Mouse (Mus musculus) cerebellum, adult (tissue): ENCODE data around the gene Hist1h2ba.

ENCODE experiments used
- ATAC-seq: cut with Nextera tagmentation; 2 replicates; pipeline ENCODE4 v1.9.2; 2017; ENCODE audit warnings: mild to moderate bottlenecking, moderate library complexity, mixed read lengths; ENCODE audit not compliant: insufficient number of reproducible peaks, low FRiP score, low TSS enrichment

Hist1h2ba gene

DNA sequence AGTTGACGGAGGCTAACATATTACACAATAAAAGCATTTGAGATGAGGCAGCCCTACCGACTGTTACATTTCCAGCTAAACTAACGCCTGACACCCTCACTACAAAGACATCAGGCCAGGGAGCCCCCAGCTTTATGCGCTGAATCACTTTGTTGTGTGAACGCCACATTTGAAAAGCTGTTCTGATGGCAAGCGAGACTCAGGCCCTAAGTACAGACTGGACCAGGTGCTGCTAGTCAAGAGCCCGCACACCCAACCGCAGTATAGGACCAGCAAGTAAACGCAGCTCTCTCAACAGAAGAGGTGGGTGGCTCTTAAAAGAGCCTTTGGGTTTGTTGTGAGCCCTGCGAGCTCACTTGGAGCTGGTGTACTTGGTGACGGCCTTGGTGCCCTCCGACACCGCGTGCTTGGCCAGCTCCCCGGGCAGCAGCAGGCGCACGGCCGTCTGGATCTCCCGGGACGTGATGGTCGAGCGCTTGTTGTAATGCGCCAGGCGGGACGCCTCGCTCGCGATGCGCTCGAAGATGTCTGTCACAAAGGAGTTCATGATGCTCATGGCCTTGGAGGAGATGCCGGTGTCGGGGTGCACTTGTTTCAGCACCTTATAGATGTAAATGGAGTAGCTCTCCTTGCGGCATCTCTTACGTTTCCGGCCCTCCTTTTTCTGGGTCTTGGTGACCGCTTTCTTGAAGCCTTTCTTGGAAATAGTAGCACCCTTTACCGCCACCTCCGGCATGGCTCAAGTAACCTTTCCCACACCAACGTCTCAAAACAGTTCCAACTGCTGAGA lies at the start of gene Hist1h2ba:
TSS of gene Hist1h2ba (minus strand) at position 736 of the 790 bp plus-strand sequence.
- no peak for ATAC-seq

DNA sequence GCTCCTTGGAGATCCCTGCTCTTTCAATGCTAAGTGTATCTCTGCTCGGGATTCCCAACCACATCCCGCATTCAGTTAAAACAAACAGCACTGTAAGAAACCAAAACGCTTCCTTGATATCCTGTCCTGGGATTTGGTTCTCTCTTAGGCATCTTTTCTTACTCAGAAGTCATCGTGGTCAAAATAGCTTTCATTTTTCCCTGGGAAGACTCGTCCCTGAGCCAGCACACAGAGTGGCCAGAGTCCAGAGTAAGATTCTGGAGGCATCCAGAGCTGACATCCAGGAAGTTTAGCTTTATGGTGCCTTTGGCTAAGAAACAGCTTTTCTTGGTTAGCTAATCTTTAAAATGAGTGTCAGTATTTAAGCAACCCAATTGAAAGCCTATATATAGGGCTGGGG lies 38.3 kb upstream of the Hist1h2ba start:
- no peak for ATAC-seq

DNA sequence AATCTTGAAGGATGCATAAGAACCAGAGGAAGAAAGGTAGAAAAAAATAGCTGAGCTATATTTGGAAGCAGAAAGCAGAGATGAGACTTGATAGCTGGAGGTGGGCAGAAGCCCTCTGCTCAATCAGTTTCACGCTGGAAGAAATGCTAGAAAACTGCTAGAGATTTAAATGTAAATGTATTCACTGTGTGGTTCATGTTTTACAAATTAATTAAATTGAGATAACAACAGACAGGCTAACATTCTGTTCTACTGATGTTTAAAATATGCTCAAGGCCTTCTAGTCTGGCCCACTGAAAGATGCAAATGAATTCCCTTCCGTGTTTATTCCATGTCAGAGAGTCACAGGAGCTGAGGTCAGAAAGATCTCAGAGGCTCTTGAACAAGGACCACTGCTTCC lies 37.9 kb upstream of the Hist1h2ba start:
- no peak for ATAC-seq

DNA sequence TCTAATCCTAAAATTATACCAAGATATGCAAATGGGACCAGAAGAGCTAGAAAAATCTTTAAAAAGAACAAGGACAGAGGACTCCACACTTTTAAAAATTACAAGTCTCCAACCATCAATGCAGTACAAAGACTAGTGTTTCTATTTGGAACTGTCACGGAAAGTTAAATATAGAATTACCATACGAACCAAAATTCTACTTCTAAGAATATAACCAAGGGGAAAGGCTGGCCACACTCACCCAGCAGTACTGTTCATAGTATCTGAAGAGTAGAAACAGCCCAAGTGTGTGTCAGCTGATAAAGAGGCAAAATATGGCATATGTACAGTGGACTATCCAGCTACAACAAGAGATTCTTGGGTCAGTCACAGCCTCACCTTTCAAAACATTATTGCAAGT lies 31.0 kb upstream of the Hist1h2ba start:
- ATAC-seq: no peak

DNA sequence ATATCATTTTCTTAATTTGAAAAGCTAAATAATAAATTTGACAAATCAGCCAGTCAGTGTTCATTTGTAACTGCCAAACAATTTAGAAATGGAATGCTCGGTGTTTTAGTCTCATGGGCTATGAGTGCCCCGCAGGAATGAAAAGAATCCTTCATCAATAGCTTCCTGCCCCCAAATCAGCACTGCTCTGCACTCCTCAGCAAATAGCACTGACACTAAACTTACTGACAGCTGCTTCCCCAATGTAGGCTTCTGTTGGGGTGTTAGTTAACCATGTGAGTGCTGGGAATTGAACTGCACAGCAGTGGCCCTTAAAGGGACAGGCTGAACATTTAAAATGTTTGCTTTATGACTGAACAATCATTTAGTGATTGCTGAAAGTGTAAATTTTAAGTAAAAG lies 25.8 kb upstream of the Hist1h2ba start:
- no peak for ATAC-seq

DNA sequence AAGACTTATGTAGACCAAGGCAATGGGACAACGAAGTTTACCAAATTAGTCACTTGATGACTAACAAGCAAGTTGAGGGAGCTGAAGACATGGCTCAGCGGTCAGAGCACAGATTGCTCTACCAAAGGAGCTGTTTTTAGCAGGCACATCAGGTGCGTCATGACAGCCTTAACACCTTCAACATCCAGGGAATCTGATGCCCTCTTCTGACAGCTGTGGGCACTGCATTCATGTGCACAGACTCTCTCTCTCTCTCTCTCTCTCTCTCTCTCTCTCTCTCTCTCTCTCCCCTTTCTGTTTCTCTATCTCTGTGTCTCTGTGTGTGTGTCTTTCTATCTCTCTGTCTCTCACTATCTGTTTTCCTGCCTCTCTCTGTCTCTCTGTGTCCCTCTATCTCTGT lies 17.0 kb upstream of the Hist1h2ba start:
- ATAC-seq: no peak

DNA sequence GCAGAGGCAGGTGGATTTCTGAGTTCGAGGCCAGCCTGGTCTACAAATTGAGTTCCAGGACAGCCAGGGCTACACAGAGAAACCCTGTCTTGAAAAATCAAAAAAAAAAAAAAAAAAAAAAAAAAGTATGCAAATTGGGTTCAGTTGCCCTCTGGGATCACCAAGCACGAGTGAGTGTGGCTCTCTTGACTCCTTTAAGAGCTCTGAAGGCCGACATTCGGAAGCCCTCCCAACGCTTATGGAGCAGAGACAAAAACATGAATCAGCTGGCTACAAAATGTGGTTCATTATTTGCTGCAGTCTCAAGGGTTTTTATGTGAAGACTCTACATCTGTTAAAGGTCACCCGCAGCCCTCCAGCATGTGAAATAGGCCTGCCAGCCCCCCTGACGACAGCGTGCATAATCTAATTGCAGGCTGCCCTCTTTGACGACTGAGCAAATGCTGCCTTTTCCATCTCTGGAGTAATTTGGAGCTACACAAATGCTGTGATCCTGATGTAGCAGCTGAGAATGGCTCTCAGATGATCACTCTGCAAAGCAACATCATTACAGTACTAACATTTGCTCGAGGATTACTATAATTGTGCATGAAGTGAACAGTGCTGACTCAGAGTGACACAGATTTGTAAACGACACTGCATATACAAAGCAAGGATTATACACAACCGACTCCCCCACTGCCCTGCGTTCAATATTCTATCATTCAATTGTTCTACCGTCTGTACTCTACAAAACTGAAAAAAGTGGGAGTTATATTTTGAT lies 15.7 kb upstream of the Hist1h2ba start:
- no peak for ATAC-seq

DNA sequence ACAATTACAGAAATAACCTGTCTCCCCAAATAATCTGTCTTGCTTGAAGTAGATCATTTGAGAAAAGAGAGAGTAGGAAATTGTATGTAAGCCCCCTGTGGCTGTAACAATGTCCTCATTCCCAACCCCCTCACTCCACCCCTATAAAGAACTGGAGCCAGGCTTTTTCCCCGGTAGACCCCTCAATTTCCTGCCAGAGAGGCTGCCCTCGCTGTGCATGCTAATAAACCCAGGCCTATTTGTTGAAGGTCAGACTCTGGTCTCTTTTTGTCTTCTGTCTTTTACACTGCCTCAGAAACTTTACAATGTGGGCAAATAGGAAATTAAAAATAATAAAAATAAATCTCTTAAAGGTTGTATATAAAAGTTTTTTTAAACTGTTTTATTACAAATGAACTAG lies 12.3 kb upstream of the Hist1h2ba start:
- no peak for ATAC-seq

DNA sequence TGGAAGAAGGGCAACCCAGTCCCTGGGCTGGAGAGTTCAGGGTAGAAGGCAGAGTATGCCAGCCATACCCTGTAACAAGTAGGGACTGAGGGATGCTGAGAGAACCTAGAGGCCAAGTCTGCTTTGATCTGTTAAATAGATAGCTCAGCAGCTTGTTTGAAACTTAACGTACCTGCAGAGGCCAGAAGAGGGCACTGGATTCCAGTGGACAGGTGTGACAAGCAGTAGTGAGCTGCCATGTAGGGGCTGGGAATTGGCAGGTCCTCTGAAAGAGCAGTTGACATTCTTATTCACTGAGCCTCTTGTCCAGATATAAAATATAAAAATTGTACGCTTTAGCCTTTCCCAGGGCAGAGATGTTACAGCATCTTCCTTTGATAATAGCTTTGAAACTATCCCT lies 8.9 kb upstream of the Hist1h2ba start:
- ATAC-seq: no peak

DNA sequence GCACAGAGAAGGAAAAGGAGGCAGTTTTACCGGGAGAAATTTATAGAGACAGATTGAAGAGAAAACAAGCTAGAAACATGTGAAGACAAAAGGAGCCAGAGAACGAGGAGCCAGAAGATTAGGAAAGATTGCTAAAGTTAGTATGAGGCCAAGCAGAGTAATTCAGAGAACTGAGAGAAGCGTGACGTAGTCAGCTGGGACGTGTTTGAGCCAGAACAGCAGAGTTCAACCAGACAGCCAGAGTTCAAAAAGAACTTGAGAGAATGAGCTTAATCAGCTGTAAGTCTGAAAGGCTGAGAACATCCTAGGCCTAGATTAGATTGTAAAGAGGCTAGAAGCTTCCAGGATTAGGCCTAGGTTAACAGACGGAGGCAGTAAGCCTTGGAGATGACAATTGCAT lies 6.3 kb upstream of the Hist1h2ba start:
- ATAC-seq: no peak

DNA sequence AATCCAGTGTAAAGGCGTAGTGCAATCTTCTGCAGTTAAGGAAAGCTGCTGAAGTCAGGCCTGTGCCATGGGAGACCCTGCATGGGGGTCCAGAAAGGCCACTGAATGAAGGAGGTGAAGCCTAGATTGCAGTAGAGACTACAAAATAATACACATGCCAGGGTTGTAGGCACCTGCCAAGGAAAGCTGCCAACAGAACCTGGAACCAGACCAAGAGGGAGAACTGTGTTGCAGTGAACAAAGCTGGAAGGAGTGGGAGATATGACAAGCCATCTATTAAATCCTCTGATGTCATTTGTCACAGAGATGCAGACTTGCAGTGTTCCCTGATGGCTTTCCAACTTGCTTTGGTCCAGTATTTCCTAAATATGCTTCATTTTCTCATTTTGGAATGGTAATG lies 4.7 kb upstream of the Hist1h2ba start:
- ATAC-seq: no peak

DNA sequence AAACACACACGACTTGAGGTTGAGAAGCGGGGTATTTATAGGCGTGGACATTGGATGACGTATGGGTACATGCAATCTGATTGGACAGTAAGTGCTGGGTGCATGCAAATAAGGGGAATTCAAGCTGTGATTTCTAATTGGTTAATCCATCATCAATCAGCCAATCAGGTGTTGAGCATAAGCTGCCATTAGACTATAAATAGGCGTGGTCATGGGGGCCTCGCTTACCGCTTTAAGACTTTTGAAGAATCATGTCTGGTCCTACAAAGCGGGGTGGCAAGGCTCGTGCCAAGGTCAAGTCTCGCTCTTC lies 210 bp upstream of the Hist1h2ba start, which contains the start of gene Hist1h2aa:
TSS of gene Hist1h2aa (plus strand) at position 252 of the 310 bp plus-strand sequence.
- ATAC-seq: no peak

DNA sequence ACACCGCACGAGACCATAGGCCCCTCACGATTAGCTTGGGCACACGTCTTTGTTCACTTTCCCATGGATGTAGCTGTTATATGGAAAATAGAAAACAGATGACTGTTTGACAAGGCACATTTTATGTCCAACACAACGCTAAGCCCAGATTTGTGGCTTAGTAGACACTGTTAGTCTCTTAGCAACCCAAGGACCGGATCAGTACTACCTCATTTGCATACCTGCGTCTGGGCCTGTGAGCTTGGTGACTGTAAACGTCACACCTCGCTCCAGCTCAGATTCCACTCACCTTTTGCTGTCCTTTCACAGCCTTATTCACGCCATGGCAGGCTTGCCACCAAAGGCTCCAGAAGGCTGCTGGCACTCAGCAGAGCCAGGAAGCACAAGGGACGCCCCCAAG lies 3.1 kb downstream of the Hist1h2ba start:
- ATAC-seq: no peak

DNA sequence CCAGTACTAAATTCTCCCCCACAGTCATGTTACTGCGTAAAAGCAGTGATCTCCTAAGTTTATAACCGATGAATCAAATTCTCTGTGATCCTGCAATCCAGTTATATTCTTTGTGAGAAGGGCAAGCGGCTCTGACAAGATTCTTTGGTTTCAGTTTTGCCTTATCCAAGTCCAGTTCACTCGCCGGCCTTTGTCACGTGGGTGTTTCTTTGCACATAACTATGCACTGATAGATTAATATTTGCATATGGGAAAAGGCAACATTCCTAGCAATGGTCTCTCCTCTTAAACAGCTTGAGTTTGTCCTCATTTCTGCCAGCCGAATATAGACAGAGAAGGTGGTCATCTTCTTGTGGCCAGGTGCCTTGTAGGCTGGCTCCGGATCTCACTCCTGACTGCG lies 3.5 kb downstream of the Hist1h2ba start:
- no peak for ATAC-seq

DNA sequence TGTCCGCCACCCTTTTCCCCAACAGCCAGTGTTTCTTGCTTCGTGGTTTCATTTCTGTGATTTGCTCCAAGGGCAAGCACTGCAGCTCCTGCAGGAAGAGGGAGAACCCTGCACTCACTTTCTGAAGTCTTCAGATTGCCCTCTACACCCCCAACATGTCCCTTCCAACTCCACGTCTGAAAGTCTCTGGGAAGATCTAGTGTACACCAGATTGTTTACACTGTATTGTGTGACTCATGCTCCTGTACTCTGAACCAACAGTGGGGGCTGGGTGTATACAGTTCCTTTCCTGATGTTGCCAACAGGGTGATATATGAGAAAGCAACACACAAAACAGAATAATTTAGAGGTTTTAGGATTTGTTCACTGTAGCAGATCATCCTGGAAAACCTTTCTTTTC lies 5.3 kb downstream of the Hist1h2ba start:
- ATAC-seq: no peak

DNA sequence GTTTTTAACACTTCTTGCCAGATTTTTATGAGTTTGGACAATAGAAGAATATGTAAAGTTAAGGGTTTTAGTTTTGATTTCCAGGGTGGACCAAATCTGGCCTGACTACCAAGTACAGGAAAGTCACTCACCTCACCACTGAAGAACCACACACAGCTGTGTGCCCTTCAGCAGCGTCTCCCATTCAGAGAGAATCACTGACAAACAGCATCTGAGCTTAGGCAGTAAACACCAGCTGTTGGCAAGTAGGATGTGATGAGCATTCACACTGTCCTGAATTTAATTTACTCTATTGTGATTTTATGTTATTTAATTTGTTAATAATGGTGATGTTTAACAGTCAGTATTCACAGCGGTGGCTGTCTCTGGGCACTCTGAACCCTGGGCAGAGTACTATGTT lies 8.2 kb downstream of the Hist1h2ba start:
- ATAC-seq: no peak

DNA sequence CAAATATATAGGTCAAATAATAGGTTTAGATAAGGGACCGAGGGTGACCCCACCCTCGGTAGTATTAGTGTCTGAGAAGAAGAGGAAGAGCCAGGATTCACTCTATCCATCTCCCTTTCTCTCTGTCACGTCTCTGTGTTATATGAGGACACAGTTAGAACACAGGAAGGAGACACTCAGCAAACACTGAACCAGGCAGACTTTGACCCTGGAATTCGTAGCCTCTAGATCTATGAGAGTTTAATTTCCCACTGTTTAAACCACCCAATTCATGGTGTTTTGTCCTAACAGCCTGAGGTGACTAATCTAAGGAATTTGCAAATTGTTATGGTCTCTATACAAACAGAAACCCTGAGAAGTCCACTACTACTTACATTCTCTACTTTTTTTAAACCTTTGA lies 16.3 kb downstream of the Hist1h2ba start:
- no peak for ATAC-seq

DNA sequence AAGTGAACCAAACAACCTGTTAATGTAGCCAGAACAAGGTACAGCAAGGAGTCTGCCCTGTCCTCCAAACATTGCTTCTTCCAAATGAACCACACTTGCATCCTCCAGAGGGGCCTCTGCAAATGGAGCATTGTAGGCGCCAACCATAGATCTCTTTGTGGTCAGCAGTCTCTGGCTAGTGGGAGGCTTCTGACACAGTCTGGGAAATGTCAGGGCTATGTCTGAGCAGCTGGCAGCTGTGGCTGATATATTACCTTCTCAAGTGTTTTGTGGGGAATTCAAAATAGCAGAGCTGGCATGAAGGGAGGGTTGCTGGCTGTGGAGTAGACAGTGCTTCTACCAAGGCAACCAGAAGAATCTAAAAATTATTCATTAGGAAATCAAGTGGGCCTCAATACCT lies 17.8 kb downstream of the Hist1h2ba start:
- ATAC-seq: no peak

DNA sequence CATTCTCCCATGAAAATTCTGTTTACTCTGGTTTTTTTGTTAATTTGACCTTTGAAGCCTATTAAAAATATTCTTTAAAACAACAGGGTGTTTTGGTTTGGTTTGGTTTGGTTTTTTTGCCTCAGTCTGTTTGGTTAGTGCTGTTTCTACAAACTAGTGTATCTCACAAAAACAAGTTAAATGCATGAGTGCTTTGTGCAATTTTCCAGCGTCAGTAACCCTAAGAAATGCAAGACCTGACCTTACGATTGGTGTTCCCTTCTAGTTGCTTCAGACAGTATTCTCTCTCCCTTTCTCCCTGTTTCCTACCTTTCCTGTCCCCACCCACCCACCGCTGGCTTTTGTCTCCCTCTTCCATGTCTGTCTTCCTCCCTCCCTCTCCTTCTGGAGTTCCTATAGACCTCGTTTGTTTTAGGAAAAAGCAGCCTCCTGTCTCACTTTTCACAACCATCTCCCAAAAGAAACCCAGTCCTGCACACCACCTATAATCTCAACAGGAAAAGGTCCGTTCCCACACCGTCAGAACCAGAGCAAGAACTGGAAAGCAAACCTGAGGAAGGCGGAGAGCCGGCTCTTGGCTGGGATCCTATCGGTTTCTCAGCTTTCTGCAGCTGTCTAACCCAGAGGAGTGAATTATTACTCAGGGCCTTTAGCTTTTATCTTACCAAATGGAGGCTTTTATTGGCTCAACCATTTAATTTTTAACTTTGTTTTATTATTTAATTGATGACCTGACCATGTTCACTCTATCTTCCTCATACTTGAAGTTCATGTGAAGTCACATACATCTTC lies 19.4 kb downstream of the Hist1h2ba start, which contains the start of gene Slc17a4:
TSS of gene Slc17a4 (minus strand) at position 634 of the 792 bp plus-strand sequence.
- no peak for ATAC-seq

DNA sequence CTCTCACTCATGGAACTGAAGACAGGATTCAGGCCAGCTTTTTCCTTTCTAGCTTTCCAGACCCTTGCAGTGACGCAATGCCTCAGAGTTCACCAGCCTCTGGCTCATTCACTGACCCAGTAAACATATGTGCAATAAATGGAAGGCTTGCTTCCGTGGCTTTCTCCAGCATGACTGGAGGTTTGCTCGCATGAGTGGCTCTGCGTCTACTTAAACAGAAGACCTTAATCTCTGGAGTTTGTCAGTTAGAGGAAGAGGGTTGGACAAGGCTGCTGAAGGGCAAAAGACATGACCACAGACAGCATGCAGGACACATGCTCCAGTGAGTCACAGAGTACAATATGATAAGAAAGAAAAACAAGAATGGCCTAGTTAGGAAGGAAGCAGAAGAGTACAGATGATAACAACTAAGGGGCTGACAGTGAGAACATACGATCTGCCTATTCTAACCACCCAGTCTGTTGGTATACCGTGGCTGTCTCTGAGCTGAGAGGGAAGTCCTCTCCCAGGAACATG lies 20.1 kb downstream of the Hist1h2ba start:
- ATAC-seq: no peak

DNA sequence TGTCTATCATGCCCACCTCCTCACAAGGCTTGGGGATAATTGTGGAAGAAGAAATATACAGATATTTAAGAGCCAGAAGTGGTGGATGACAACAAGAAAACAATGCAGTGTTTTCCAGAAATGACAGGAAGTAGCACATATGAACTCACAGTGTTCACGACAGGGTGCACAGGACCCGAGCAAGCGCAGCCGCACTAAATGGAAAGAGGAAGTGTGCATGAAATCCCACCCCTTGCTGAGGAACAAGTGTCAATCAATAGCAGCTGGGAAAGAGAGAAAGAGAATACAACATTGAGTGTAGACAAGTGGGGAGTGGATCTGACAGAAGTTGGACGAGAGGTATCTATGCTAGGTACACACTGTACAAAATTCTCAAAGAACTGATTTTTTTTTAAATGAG lies 22.6 kb downstream of the Hist1h2ba start:
- ATAC-seq: no peak
